Mouse (Mus musculus): Measurements from ENCODE around the gene Gm10031.
"Not testable (repeated sequence)": the region's sequence is repeated elsewhere in the genome, so short reads cannot be mapped to it uniquely, and the experiment has no call there.

Gm10031 gene

GRCm38 (mm10) chr1:156523842-156524241 is at the start of gene Gm10031:
Gene Gm10031 (plus strand): TSS chr1:156524012.
- not testable (repeated sequence) for DNase-seq (ENCODE audit: low read depth)

- no peak for DNase-seq (ENCODE audit: low read depth)
Measured at GRCm38 (mm10) chr1:156474854-156475253, 49.0 kb upstream of the Gm10031 start.

GRCm38 (mm10) chr1:156476016-156476415 is 47.8 kb upstream of the Gm10031 start:
- no peak for DNase-seq (ENCODE audit: low read depth)

GRCm38 (mm10) chr1:156476535-156476934 is 47.3 kb upstream of the Gm10031 start:
- no peak for DNase-seq (ENCODE audit: low read depth)

- DNase-seq (ENCODE audit: low read depth): no peak
Measured at GRCm38 (mm10) chr1:156481826-156482225, 42.0 kb upstream of the Gm10031 start.

- DNase-seq (ENCODE audit: low read depth): no peak
Measured at GRCm38 (mm10) chr1:156487498-156487897, 36.3 kb upstream of the Gm10031 start.

- no peak for DNase-seq (ENCODE audit: low read depth)
Measured at GRCm38 (mm10) chr1:156488031-156488430, 35.8 kb upstream of the Gm10031 start.

- DNase-seq (ENCODE audit: low read depth): no peak
Measured at GRCm38 (mm10) chr1:156491226-156491796, 32.5 kb upstream of the Gm10031 start.

GRCm38 (mm10) chr1:156495025-156495424 is 28.8 kb upstream of the Gm10031 start:
- DNase-seq (ENCODE audit: low read depth): no peak

- no peak for DNase-seq (ENCODE audit: low read depth)
Measured at GRCm38 (mm10) chr1:156496910-156497309, 26.9 kb upstream of the Gm10031 start.

GRCm38 (mm10) chr1:156504945-156505523 is 18.8 kb upstream of the Gm10031 start:
- DNase-seq (ENCODE audit: low read depth): no peak

- DNase-seq (ENCODE audit: low read depth): no peak
Measured at GRCm38 (mm10) chr1:156505901-156506300, 17.9 kb upstream of the Gm10031 start.

GRCm38 (mm10) chr1:156507753-156508152 is 16.1 kb upstream of the Gm10031 start:
- no peak for DNase-seq (ENCODE audit: low read depth)

GRCm38 (mm10) chr1:156520136-156520780 is 3.6 kb upstream of the Gm10031 start:
- DNase-seq (ENCODE audit: low read depth): no peak

GRCm38 (mm10) chr1:156521796-156522517 is 1.9 kb upstream of the Gm10031 start:
- no peak for DNase-seq (ENCODE audit: low read depth)

GRCm38 (mm10) chr1:156532476-156533175 is 8.8 kb downstream of the Gm10031 start:
- DNase-seq (ENCODE audit: low read depth): not testable (repeated sequence)

- DNase-seq (ENCODE audit: low read depth): no peak
Measured at GRCm38 (mm10) chr1:156533483-156533882, 9.7 kb downstream of the Gm10031 start.

- no peak for DNase-seq (ENCODE audit: low read depth)
Measured at GRCm38 (mm10) chr1:156533911-156534310, 10.1 kb downstream of the Gm10031 start.

- DNase-seq (ENCODE audit: low read depth): no peak
Measured at GRCm38 (mm10) chr1:156537031-156537430, 13.2 kb downstream of the Gm10031 start.

- no peak for DNase-seq (ENCODE audit: low read depth)
Measured at GRCm38 (mm10) chr1:156537701-156538100, 13.9 kb downstream of the Gm10031 start.

GRCm38 (mm10) chr1:156538382-156538781 is 14.6 kb downstream of the Gm10031 start:
- no peak for DNase-seq (ENCODE audit: low read depth)

Measured in c-Kit-positive CD71-positive TER-119-negative erythroid progenitor cells, embryonic 14.5 days (primary cell).